Mouse (Mus musculus) myocyte (in vitro differentiated cells): Measurements from ENCODE around the gene Ubac2. TPM values are rescaled to one million over a fixed set of nuclear protein-coding genes. Genes with fewer than 3 reads are reported as not detected.

Experiments used
- H3K27me3 ChIP-seq: one replicate; pipeline ENCODE4 v1.6.1; 2011; ENCODE audit not compliant: control insufficient read depth, insufficient read depth, insufficient read length
- H3K36me3 ChIP-seq: one replicate; pipeline ENCODE4 v1.6.1; 2011; ENCODE audit not compliant: control insufficient read depth, insufficient read depth
- H3K4me2 ChIP-seq: one replicate; pipeline ENCODE4 v1.6.1; 2011; ENCODE audit warnings: low read depth, control low read depth
- H3K4me3 ChIP-seq: one replicate; pipeline ENCODE4 v1.5.1; 2011; ENCODE audit warnings: mild to moderate bottlenecking, control low read depth, moderate library complexity
- H3K79me2 ChIP-seq: one replicate; pipeline ENCODE4 v1.6.1; 2011; ENCODE audit not compliant: control insufficient read depth, insufficient read depth
- H3ac ChIP-seq: one replicate; pipeline ENCODE4 v1.6.1; 2011; ENCODE audit not compliant: control insufficient read depth, insufficient read length
- CEBPB ChIP-seq: IDR thresholded peaks from 2 replicates; pipeline ENCODE4 v1.6.1; 2011; ENCODE audit warnings: mild to moderate bottlenecking, moderate library complexity; ENCODE audit not compliant: poor library complexity, insufficient read depth, severe bottlenecking
- E2F4 ChIP-seq: IDR thresholded peaks from one replicate; pipeline ENCODE4 v1.6.1; 2011; ENCODE audit warnings: mild to moderate bottlenecking, control low read depth, moderate library complexity; ENCODE audit not compliant: insufficient read depth
- MAX ChIP-seq: IDR thresholded peaks from one replicate; pipeline ENCODE4 v1.6.1; 2011; ENCODE audit warnings: low read depth, mild to moderate bottlenecking, control low read depth
- MYOD1 ChIP-seq, 3 experiments: IDR thresholded peaks; one replicate each; pipeline ENCODE4 v1.6.1; 2011; ENCODE audit warnings: control low read depth in 2 of 3, low read depth in 2 of 3, mild to moderate bottlenecking in 2 of 3, moderate library complexity in 1 of 3; ENCODE audit not compliant: insufficient read length in 2 of 3, control insufficient read depth in 1 of 3
- MYOG ChIP-seq, 3 experiments: IDR thresholded peaks; one replicate each; pipeline ENCODE4 v1.6.1; 2011; ENCODE audit warnings: control low read depth in 2 of 3, low read depth in 2 of 3, mild to moderate bottlenecking in 2 of 3; ENCODE audit not compliant: insufficient read length in 2 of 3, control insufficient read depth in 1 of 3, insufficient read depth in 1 of 3
- POLR2A ChIP-seq: IDR thresholded peaks from one replicate; pipeline ENCODE4 v1.6.1; 2011; ENCODE audit warnings: low read depth, mild to moderate bottlenecking, control low read depth, moderate library complexity; ENCODE audit not compliant: insufficient read length
- POLR2AphosphoS2 ChIP-seq: IDR thresholded peaks from one replicate; pipeline ENCODE4 v1.6.1; 2011; ENCODE audit warnings: low read depth, control low read depth; ENCODE audit not compliant: insufficient read length
- REST ChIP-seq: IDR thresholded peaks from one replicate; pipeline ENCODE4 v1.6.1; 2011; ENCODE audit warnings: mild to moderate bottlenecking, control low read depth, moderate library complexity; ENCODE audit not compliant: insufficient read depth, insufficient read length
- SRF ChIP-seq: IDR thresholded peaks from one replicate; pipeline ENCODE4 v1.6.1; 2011; ENCODE audit warnings: low read depth; ENCODE audit not compliant: control insufficient read depth, insufficient read length
- TCF12 ChIP-seq: IDR thresholded peaks from one replicate; pipeline ENCODE4 v1.6.1; 2011; ENCODE audit warnings: mild to moderate bottlenecking, control low read depth; ENCODE audit not compliant: poor library complexity, insufficient read depth, severe bottlenecking
- TCF3 ChIP-seq: IDR thresholded peaks from one replicate; pipeline ENCODE4 v1.6.1; 2011; ENCODE audit warnings: low read depth, control low read depth; ENCODE audit not compliant: insufficient read length
- USF1 ChIP-seq: IDR thresholded peaks from one replicate; pipeline ENCODE4 v1.6.1; 2011; ENCODE audit warnings: low read depth, mild to moderate bottlenecking, control low read depth, moderate library complexity
- polyA plus RNA-seq: library from polyadenylated mRNA; unstranded; fragments of >200 nt; fragmentation: generic; extraction: Trizol; gene quantifications from one replicate; pipeline ENCODE4 v1.2.1, GENCODE M21; 2012; ENCODE audit warnings: missing spikeins

Gene Ubac2
- polyA plus RNA-seq, 1 experiment: 33.1 TPM

GRCm38 (mm10) chr14:121994171-121994700 lies 115.8 kb downstream of the Ubac2 start:
- no peaks in the 10 kb centered on the region for H3K27me3 ChIP-seq
- H3K4me3 ChIP-seq: no peak overlapping the region
- no peak overlapping the region for H3ac ChIP-seq
- H3K36me3 ChIP-seq: peaks cover 8% of the 10 kb centered on the region
- no peak overlapping the region for H3K4me2 ChIP-seq
- H3K79me2 ChIP-seq: no peaks in the 10 kb centered on the region
- TF ChIP-seq USF1: no peak
- no peak for TF ChIP-seq E2F4
- no peak for TF ChIP-seq TCF3
- no peak for TF ChIP-seq REST
- no peak for TF ChIP-seq POLR2AphosphoS2
- no peak for TF ChIP-seq TCF12
- no peak for TF ChIP-seq POLR2A
- TF ChIP-seq MAX: no peak
- no peak for TF ChIP-seq MYOG (IDR thresholded peaks at IDR 0.05; ENCODE audit: control insufficient read depth in 1 of 3, insufficient read depth in 1 of 3, insufficient read length in 2 of 3, low read depth in 2 of 3)
- no peak for TF ChIP-seq SRF
- no peak for TF ChIP-seq CEBPB

- H3ac ChIP-seq: no peak overlapping the region
- H3K27me3 ChIP-seq: no peaks in the 10 kb centered on the region
- no peaks in the 10 kb centered on the region for H3K79me2 ChIP-seq
- H3K36me3 ChIP-seq: peaks cover 8% of the 10 kb centered on the region
- TF ChIP-seq POLR2A (no peak), MAX (no peak), POLR2AphosphoS2 (no peak), TCF3 (no peak), SRF (no peak), REST (no peak), CEBPB (no peak), MYOD1 (IDR thresholded peaks at IDR 0.05; ENCODE audit: control insufficient read depth in 1 of 3, insufficient read length in 2 of 3, low read depth in 2 of 3) (no peak), USF1 (no peak), E2F4 (no peak), MYOG (IDR thresholded peaks at IDR 0.05; ENCODE audit: control insufficient read depth in 1 of 3, insufficient read depth in 1 of 3, insufficient read length in 2 of 3, low read depth in 2 of 3) (no peak), TCF12 (no peak)
- no peak overlapping the region for H3K4me3 ChIP-seq
- no peak overlapping the region for H3K4me2 ChIP-seq
These were observed 116.6 kb downstream of the Ubac2 start for GRCm38 (mm10) chr14:121994846-121995556.

GRCm38 (mm10) chr14:121995557-121995870 lies 117.1 kb downstream of the Ubac2 start:
- no peak overlapping the region for H3K4me2 ChIP-seq
- H3ac ChIP-seq: no peak overlapping the region
- TF ChIP-seq POLR2AphosphoS2 (no peak), E2F4 (no peak), USF1 (no peak)
- no peaks in the 10 kb centered on the region for H3K27me3 ChIP-seq
- no peaks in the 10 kb centered on the region for H3K79me2 ChIP-seq
- H3K4me3 ChIP-seq: no peak overlapping the region
- peaks cover 8% of the 10 kb centered on the region for H3K36me3 ChIP-seq

- Histone ChIP-seq H3ac (no peak overlapping the region), H3K4me3 (no peak overlapping the region), H3K79me2 (no peaks in the 10 kb centered on the region), H3K4me2 (no peak overlapping the region), H3K36me3 (peaks cover 8% of the 10 kb centered on the region), H3K27me3 (no peaks in the 10 kb centered on the region)
- TF ChIP-seq MYOG (IDR thresholded peaks at IDR 0.05; ENCODE audit: control insufficient read depth in 1 of 3, insufficient read depth in 1 of 3, insufficient read length in 2 of 3, low read depth in 2 of 3) (no peak), MYOD1 (IDR thresholded peaks at IDR 0.05; ENCODE audit: control insufficient read depth in 1 of 3, insufficient read length in 2 of 3, low read depth in 2 of 3) (no peak), CEBPB (no peak), E2F4 (no peak), POLR2AphosphoS2 (no peak), POLR2A (no peak), SRF (no peak), TCF3 (no peak), MAX (no peak), TCF12 (no peak)
These were observed 118.4 kb downstream of the Ubac2 start for GRCm38 (mm10) chr14:121996786-121997185.

GRCm38 (mm10) chr14:121999455-121999854 lies 121.0 kb downstream of the Ubac2 start:
- no peaks in the 10 kb centered on the region for H3K27me3 ChIP-seq
- no peaks in the 10 kb centered on the region for H3K79me2 ChIP-seq
- no peak overlapping the region for H3K4me3 ChIP-seq
- H3K4me2 ChIP-seq: no peak overlapping the region
- TF ChIP-seq E2F4: no peak
- TF ChIP-seq SRF: no peak
- TF ChIP-seq USF1: no peak
- no peak for TF ChIP-seq MAX
- no peak for TF ChIP-seq MYOD1 (IDR thresholded peaks at IDR 0.05; ENCODE audit: control insufficient read depth in 1 of 3, insufficient read length in 2 of 3, low read depth in 2 of 3)
- TF ChIP-seq MYOG (IDR thresholded peaks at IDR 0.05; ENCODE audit: control insufficient read depth in 1 of 3, insufficient read depth in 1 of 3, insufficient read length in 2 of 3, low read depth in 2 of 3): no peak
- no peak for TF ChIP-seq TCF12
- no peak for TF ChIP-seq POLR2A
- no peak for TF ChIP-seq REST
- TF ChIP-seq CEBPB: no peak
- no peak for TF ChIP-seq TCF3
- TF ChIP-seq POLR2AphosphoS2: no peak
- no peak overlapping the region for H3ac ChIP-seq
- H3K36me3 ChIP-seq: peaks cover 8% of the 10 kb centered on the region
